8 mouse cellular contexts compared by ENCODE assay signal in genomic region chr6:49074117-49074490, GRCm38 (mm10). TPM values are rescaled to one million over a fixed set of nuclear protein-coding genes. Genes with fewer than 3 reads are reported as not detected.
DNase-seq lines count a peak whose midpoint lies in the region; ATAC-seq and TF ChIP-seq lines count a peak whose summit lies in the region.

No protein-coding gene starts in this region.

- peak overlapping the region; percentile 90 for H3K4me2 ChIP-seq in forebrain, embryonic 11.5 days (ENCODE audit: low read depth, low read length, severe bottlenecking)
- H3K4me2 ChIP-seq in limb, embryonic 12.5 days = peak overlapping the region; percentile 87
- H3K4me2 ChIP-seq in midbrain, embryonic 14.5 days (ENCODE audit: low read length) = peak overlapping the region; percentile 82

- 2% methylated on average over 19 of the region's 19 CpGs for WGBS in forebrain, embryonic 11.5 days
- WGBS in limb, embryonic 12.5 days = 1% methylated on average over 19 of the region's 19 CpGs
- under 1% methylated on average over 19 of the region's 19 CpGs for WGBS in midbrain, embryonic 14.5 days

- TF ChIP-seq CTCF in G1E (IDR thresholded peaks at IDR 0.05; ENCODE audit: low read depth, low read length) = no peak

- H3K9ac ChIP-seq in forebrain, embryonic 11.5 days (ENCODE audit: low read length) = peak overlapping the region; percentile 92
- H3K9ac ChIP-seq in limb, embryonic 12.5 days (replicated peaks) = peak overlapping the region; percentile 94
- H3K9ac ChIP-seq in midbrain, embryonic 14.5 days (replicated peaks; ENCODE audit: low read length) = peak overlapping the region; percentile 94

- H3K4me1 ChIP-seq in G1E (ENCODE audit: insufficient read depth, low read depth, low read length) = peaks cover 24% of the 10 kb centered on the region
- H3K4me1 ChIP-seq in forebrain, embryonic 11.5 days (replicated peaks; ENCODE audit: control insufficient read depth, insufficient read depth, low read length) = peaks cover 3% of the 10 kb centered on the region; the same call in 1 of the 2 replicates
- peaks cover 15% of the 10 kb centered on the region for H3K4me1 ChIP-seq in limb, embryonic 12.5 days (replicated peaks)
- H3K4me1 ChIP-seq in midbrain, embryonic 14.5 days (ENCODE audit: control insufficient read depth, insufficient read depth, low read length) = peaks cover 15% of the 10 kb centered on the region

- H3K36me3 ChIP-seq in G1E (replicated peaks) = peaks cover 32% of the 10 kb centered on the region
- H3K36me3 ChIP-seq in forebrain, embryonic 11.5 days (ENCODE audit: control insufficient read depth, insufficient read depth, low read length) = no peaks in the 10 kb centered on the region
- H3K36me3 ChIP-seq in limb, embryonic 12.5 days = 0 out of 2 replicates have a peak, but pooled peaks cover 6% of the 10 kb centered on the region
- H3K36me3 ChIP-seq in midbrain, embryonic 14.5 days (ENCODE audit: control insufficient read depth, insufficient read depth, low read length) = no peaks in the 10 kb centered on the region

- H3K27ac ChIP-seq in forebrain, embryonic 11.5 days (ENCODE audit: low read depth, low read length) = peak overlapping the region; percentile 62; the same call in 1 of the 2 replicates
- peak overlapping the region; percentile 84 for H3K27ac ChIP-seq in limb, embryonic 12.5 days
- H3K27ac ChIP-seq in midbrain, embryonic 14.5 days (replicated peaks; ENCODE audit: low read depth, low read length) = peak overlapping the region; percentile 83

- ATAC-seq in G1E (ENCODE audit: extremely low read depth, insufficient number of reproducible peaks, low FRiP score, poor library complexity, severe bottlenecking) = no peak
- peak; percentile 69 for ATAC-seq in forebrain, embryonic 11.5 days (replicated peaks; ENCODE audit: low FRiP score)
- peak; percentile 75 for ATAC-seq in limb, embryonic 12.5 days (ENCODE audit: insufficient number of reproducible peaks, insufficient read depth, low FRiP score, low TSS enrichment, low read depth)
- no peak for ATAC-seq in midbrain, embryonic 14.5 days (ENCODE audit: low FRiP score, low TSS enrichment)

- H3K9me3 ChIP-seq in G1E (replicated peaks) = no peaks in the 10 kb centered on the region
- no peaks in the 10 kb centered on the region for H3K9me3 ChIP-seq in forebrain, embryonic 11.5 days (ENCODE audit: control insufficient read depth, low read length)
- H3K9me3 ChIP-seq in limb, embryonic 12.5 days = no peaks in the 10 kb centered on the region
- no peaks in the 10 kb centered on the region for H3K9me3 ChIP-seq in midbrain, embryonic 14.5 days (ENCODE audit: control insufficient read depth, low read length)

- peak overlapping the region; percentile 99 for H3K4me3 ChIP-seq in G1E (ENCODE audit: low read depth, low read length)
- H3K4me3 ChIP-seq in forebrain, embryonic 11.5 days (ENCODE audit: low read depth, low read length) = peak overlapping the region; percentile 98
- H3K4me3 ChIP-seq in limb, embryonic 12.5 days (replicated peaks) = peak overlapping the region; percentile 98
- H3K4me3 ChIP-seq in midbrain, embryonic 14.5 days (replicated peaks; ENCODE audit: low read depth, low read length) = peak overlapping the region; percentile 99

- peaks cover 2% of the 10 kb centered on the region; the same call in 1 of the 2 replicates for H3K27me3 ChIP-seq in G1E (ENCODE audit: insufficient read depth, low read length)
- H3K27me3 ChIP-seq in forebrain, embryonic 11.5 days (ENCODE audit: control insufficient read depth, insufficient read depth, low read length) = no peaks in the 10 kb centered on the region
- no peaks in the 10 kb centered on the region for H3K27me3 ChIP-seq in limb, embryonic 12.5 days
- H3K27me3 ChIP-seq in midbrain, embryonic 14.5 days (ENCODE audit: control insufficient read depth, insufficient read depth, low read length) = no peaks in the 10 kb centered on the region

- peak; percentile 15 for DNase-seq in kidney, adult 11 months
- DNase-seq in kidney, adult 8-10 months = no peak
- peak; percentile 34 for DNase-seq in G1E (ENCODE audit: low spot score)
- no peak for DNase-seq in forebrain, embryonic 11.5 days (ENCODE audit: low spot score)
- DNase-seq in midbrain, embryonic 14.5 days = peak; percentile 44
- no peak for DNase-seq in cerebellum, adult 11-12 months
- DNase-seq in adrenal gland, postnatal 4 days (ENCODE audit: low spot score in 2 of 2) = no peak

RNA-seq across cellular contexts. Expression of gene Malsu1, which starts 0.5 kb away (rescaled TPM):
- total RNA-seq in G1E (2014; fragmentation: Nextera tagmentation) (29.3 and 34.7 TPM in 2 replicates), G1E (2017) (46.9 and 48.7 TPM in 2 replicates)
- 41.4 and 57.6 TPM in 2 replicates for polyA plus RNA-seq in G1E (2012)
- polyA plus RNA-seq in forebrain, embryonic 11.5 days (2014; fragmentation: Nextera tagmentation; extraction: Ambion mirVana) = 60.7 and 63.9 TPM in 2 replicates
- polyA plus RNA-seq in limb, embryonic 12.5 days (2016; fragmentation: Nextera tagmentation; extraction: Ambion mirVana) = 69.5 and 80.9 TPM in 2 replicates
- polyA plus RNA-seq in midbrain, embryonic 14.5 days (2014; fragmentation: Nextera tagmentation; extraction: Ambion mirVana) = 62.7 and 78.8 TPM in 2 replicates
- 10 to 100 TPM; 56.4 to 61.1 TPM for total RNA-seq in adrenal gland, postnatal 4 days (2021)

RNA-seq across cellular contexts. Expression of gene Gpnmb, which starts 37.8 kb away (rescaled TPM):
- not detected in 2 replicates for total RNA-seq in G1E (2014; fragmentation: Nextera tagmentation)
- total RNA-seq in G1E (2017) = 0.16 TPM in 1 of 2 replicates, not detected in the other
- 0.03 and 0.05 TPM in 2 replicates for polyA plus RNA-seq in G1E (2012)
- 0.51 and 1.1 TPM in 2 replicates for polyA plus RNA-seq in forebrain, embryonic 11.5 days (2014; fragmentation: Nextera tagmentation; extraction: Ambion mirVana)
- polyA plus RNA-seq in limb, embryonic 12.5 days (2016; fragmentation: Nextera tagmentation; extraction: Ambion mirVana) = 0.54 and 0.59 TPM in 2 replicates
- polyA plus RNA-seq in midbrain, embryonic 14.5 days (2014; fragmentation: Nextera tagmentation; extraction: Ambion mirVana) = 0.09 and 1.2 TPM in 2 replicates
- 1 to 10 TPM in 1 of 2 experiments, under 1 TPM in 1; 0.92 to 1.1 TPM for total RNA-seq in adrenal gland, postnatal 4 days (2021)

Comparison
In these comparisons a context has a peak if more than half of its experiments do, and no peak if none do; other contexts are left out.
1. DNase-seq: peak in kidney, adult 11 months (single experiment), G1E (single experiment) and midbrain, embryonic 14.5 days (single experiment); none in kidney, adult 8-10 months (0 of 2), forebrain, embryonic 11.5 days (single experiment), cerebellum, adult 11-12 months (single experiment) and adrenal gland, postnatal 4 days (0 of 2).
2. ATAC-seq: peak in forebrain, embryonic 11.5 days (single experiment) and limb, embryonic 12.5 days (single experiment); none in G1E (single experiment) and midbrain, embryonic 14.5 days (single experiment).
3. Peak in every context shown above with its lines, with median percentiles within 50 percentile points of each other: H3K4me3 ChIP-seq, H3K27ac ChIP-seq, H3K4me2 ChIP-seq and H3K9ac ChIP-seq.